Mouse (Mus musculus): ENCODE measurements around the gene Ankrd12.

The Ankrd12 gene

GRCm38 (mm10) chr17:65930960-65931359 is 145.9 kb downstream of the Ankrd12 start:
- no peak for DNase-seq (ENCODE audit: low read depth, low spot score)

GRCm38 (mm10) chr17:65930158-65930826 is 146.6 kb downstream of the Ankrd12 start:
- DNase-seq (ENCODE audit: low read depth, low spot score) = no peak

- no peak for DNase-seq (ENCODE audit: low read depth, low spot score)
Measured at GRCm38 (mm10) chr17:65929319-65929978, 147.4 kb downstream of the Ankrd12 start.

GRCm38 (mm10) chr17:65927077-65927476 is 149.8 kb downstream of the Ankrd12 start:
- DNase-seq (ENCODE audit: low read depth, low spot score) = no peak

GRCm38 (mm10) chr17:65924218-65924617 is 152.7 kb downstream of the Ankrd12 start:
- DNase-seq (ENCODE audit: low read depth, low spot score) = no peak

GRCm38 (mm10) chr17:65921975-65922374 is 154.9 kb downstream of the Ankrd12 start:
- DNase-seq (ENCODE audit: low read depth, low spot score) = no peak

GRCm38 (mm10) chr17:65919235-65919634 is 157.7 kb downstream of the Ankrd12 start:
- no peak for DNase-seq (ENCODE audit: low read depth, low spot score)

GRCm38 (mm10) chr17:65916135-65916668 is 160.7 kb downstream of the Ankrd12 start:
- peak; percentile 48 for DNase-seq (ENCODE audit: low read depth, low spot score)
